Mouse (Mus musculus) embryo, embryonic 10.5 days (tissue): Measurements from ENCODE around the gene Snd1.

ENCODE experiments used
- DNase-seq: peaks from one replicate; pipeline ENCODE4 v3.0.0-alpha.2; 2015; ENCODE audit warnings: low spot score

The Snd1 gene

DNA sequence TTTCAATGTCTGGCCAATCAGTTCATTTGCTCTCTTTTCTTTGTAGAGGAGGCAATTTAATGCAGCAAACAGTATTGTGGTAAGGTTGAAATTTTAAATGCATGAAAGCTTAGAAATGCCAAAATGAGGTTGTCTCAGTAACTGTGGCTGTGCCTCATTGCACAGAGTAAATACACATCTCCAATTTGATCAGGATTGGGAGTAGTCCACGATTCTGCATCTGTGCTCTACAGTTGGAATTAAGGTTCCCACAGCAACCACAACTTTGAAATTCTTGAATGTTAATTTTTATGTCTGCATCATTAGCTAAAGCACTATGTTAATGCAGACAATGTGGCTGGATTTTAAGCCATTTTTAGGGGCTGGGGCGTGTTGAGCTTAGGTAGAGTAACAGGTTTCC is 72.0 kb downstream of the Snd1 start:
- DNase-seq: no peak

DNA sequence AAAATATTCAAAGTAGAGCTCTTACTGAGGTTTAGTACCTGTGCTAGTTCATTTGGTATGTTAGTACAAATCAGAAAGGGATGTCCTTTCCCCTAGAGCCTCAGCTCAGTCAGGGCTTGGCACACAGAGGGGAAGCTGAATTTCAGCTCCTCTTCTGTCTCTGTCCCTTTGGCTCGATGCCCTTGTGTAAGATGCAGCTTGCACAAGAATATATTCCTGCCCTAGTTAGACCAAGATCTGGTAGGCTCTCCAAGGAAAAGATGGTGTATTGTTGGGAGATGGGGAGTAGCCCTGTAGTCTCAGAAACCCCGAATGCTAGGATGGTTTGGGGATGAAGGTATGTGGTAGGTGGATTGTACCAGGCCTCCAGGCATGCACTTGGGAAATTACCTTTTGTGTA is 74.4 kb downstream of the Snd1 start:
- no peak for DNase-seq

- no peak for DNase-seq
These were observed 75.5 kb downstream of the Snd1 start for GRCm38 (mm10) chr6:28550255-28551004.

- no peak for DNase-seq
These were observed 79.5 kb downstream of the Snd1 start for GRCm38 (mm10) chr6:28554470-28554869.

DNA sequence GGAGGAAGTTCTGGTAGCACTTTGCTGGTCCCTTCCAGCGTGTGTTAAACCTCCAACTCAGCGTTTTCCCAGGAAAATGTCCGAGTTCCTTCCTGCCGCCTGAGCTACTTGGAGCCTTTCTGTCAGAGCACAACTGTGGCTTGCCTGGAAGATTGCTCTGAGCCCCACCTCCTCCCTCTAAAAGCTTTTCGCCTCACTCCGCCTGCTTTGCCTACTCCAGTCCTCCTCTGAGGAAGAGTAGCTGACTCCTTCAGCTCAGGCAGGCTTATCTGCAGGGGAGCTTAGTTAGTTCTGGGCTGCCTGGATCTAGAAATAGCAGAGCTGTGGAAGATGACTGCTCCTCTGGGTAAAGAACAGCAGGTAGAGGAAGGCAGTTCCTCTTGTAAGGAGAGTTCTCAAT is 80.1 kb downstream of the Snd1 start:
- no peak for DNase-seq

GRCm38 (mm10) chr6:28555428-28555827 is 80.5 kb downstream of the Snd1 start:
- no peak for DNase-seq

- no peak for DNase-seq
These were observed 82.8 kb downstream of the Snd1 start for GRCm38 (mm10) chr6:28557728-28558127.

- DNase-seq: no peak
These were observed 84.5 kb downstream of the Snd1 start for GRCm38 (mm10) chr6:28559419-28559818.

- DNase-seq: no peak
These were observed 86.5 kb downstream of the Snd1 start for GRCm38 (mm10) chr6:28561291-28561995.

DNA sequence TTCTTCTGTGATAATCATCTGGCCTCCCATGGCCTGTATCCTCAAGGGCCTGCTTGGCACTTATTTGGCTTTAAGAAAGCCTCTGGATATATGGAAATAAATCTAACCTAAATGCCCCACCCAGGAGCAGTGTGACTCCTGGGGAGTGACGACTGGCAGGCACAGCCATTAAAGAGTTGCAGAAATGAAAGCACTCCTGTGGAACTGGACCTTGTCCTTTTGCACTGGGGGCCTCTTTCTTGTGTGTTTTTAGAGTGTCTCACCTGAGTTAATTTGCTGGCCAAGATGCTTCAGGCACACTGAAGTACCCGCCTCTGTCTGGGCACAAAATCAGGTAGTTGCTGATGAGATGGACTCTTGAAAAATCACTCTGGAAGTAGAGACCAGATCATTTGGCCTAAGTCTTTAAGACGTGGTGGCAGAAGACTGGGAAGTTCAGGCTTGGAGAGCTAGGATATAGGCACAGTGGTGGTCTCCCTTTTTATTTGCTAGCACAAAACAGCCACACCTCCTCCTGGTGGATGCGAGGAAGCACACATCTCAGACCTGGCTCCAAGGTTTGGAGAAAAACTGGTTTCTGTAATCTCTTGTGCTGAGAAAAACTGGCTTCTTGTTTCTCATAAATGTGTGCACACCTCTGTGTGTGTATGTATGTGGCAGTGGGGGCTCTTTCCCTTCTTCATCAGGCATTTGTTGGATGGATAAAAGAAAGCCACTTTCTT is 87.5 kb downstream of the Snd1 start:
- DNase-seq: no peak

GRCm38 (mm10) chr6:28567978-28568377 is 93.0 kb downstream of the Snd1 start:
- no peak for DNase-seq

DNA sequence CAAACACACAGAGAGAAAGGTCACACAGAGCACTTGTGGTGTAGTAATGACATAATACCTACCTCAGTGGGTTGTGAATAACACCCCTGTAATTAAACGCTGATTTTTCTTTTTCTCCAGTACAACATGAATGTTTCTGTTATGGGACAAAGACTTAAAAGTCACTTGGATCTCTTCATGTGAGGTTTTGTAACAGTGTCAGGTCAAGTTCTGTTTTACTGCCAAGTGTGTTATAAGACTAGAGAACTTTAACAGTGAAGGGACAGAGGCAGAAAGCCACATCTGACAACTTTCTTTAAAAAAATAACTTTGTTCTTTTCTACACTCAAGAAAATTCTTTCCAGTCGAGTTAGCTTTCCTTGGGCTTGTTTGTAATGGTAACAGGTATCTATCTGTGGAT is 97.0 kb downstream of the Snd1 start:
- no peak for DNase-seq

DNA sequence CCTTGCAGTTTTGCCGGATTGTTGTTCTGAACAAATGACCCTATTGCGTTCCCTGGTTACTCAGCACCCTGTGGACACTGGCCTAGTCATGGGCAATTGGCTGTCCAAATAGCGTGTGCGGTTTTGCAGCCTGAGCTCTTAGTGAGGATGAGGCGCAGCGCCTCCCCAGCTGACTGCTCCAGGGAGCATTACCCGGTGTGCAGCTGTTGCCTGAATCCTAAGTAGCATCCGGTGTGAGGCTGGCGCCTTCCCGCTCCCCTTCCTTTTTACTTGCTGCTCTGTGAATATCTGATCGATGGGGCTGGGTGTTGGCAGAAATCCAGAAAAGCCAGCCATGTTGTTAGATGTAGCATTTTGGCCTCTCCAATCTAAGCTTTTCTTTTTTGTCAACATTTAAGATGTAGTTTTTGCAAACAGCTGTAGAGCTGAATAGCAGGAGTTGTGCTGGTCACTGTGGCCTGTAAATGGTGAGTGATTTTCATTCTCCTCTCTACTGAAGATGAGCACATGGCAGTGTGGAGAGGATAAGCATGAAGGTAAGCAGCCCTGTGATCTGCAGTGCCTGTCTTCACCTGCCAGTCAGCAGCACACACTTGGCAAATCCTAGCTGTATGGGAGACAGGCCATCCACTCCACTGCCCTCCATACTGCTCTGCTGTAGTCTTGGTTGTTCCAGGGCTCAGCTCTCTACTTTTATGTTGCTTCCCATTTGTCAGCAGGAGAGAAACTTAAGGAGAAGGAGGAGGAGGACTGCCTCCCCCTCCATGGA is 98.2 kb downstream of the Snd1 start:
- peak; percentile 42 for DNase-seq

DNA sequence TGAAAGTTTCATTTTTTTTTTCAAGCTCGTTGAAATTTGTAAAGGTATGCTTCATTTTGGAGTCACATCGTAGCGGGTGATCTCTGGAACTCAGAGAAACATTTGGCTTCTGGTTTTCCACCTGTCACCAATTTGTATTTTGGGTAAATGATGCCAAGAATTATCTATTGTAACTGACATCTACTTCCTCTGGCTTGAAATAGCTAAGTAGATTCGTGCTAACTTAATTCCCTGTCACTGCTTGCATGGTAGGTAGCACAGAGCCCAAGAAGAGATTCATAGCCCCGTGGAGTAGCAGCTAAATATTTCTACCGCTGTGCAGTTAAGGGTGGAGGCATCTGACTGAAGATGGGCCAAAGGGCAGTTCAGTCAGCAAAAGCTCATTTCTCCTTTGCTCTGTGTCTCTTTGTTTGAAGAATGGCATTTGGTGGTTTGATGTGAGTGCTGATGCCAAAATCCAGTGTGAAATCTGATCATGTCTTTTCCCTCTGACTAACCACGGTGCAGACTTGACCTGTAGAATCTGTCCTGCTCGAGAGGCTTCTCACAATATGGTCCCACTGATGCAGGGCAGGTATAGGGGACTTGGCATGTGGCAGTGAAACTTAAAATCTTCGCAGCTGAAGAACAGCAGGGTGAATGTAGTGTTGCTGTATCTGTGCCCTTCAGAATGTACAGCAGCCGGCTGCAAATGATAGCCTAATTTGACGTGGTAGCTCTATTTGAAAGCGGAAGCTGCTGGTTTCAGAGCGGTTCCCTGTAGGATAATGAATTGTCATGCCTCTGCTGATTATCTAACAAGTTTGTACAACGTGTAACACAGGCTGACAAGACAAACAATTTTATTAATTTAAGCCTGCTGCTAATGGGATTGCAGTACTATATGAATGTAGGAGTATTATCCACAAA is 101.7 kb downstream of the Snd1 start:
- no peak for DNase-seq

- DNase-seq: no peak
These were observed 107.9 kb downstream of the Snd1 start for GRCm38 (mm10) chr6:28582847-28583246.

DNA sequence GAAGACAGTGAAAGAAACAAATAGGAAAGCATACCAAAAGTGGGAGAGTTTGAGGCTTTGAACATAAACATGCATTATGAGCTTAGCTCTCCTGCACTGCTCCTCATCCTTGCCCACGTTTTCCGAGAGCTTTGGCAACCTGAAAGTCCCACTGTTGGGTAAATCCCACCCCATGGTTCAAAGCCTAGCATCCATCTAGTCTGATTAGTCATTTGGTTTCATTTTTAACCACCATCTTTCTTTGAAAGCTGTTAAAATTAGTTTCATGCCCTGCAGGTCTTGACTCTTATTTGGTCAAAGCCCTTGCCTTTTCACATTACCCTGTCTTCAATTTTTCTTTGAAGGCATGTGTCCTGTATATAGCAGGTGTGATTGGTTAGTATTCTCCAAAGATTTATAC is 108.5 kb downstream of the Snd1 start:
- no peak for DNase-seq

- DNase-seq: no peak
These were observed 111.9 kb downstream of the Snd1 start for GRCm38 (mm10) chr6:28586806-28587205.

- no peak for DNase-seq
These were observed 113.7 kb downstream of the Snd1 start for GRCm38 (mm10) chr6:28588494-28589171.

DNA sequence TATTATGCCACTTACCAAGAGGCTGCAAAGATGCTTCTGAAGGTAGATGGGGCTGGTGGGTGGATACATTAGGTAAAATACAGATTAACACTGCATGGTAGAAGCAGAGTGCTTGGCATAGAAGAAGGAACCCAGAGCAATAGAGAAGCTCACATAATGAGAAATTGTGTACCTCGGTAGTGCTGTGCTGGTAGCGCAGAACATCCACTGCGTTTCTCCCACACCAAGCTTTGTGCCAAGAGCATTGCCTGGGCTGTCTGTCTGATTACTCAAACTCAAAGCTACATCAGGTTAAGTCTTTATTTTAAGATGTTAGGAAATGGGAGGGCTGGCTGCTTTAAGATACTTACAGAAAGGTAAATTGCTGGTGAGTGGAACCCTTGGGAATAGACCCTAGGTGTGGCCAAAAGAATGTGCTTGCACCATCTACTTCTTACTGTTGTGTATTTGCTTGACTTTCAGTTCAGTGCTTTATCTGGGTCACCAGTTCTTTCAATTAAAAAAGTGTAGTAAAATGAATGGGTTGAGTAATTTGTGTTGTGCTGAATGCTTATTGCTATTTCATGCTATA is 117.5 kb downstream of the Snd1 start:
- no peak for DNase-seq

- no peak for DNase-seq
These were observed 118.8 kb downstream of the Snd1 start for GRCm38 (mm10) chr6:28593708-28594107.
